Mouse (Mus musculus) embryonic fibroblast, embryonic 13.5 days (primary cell): Measurements from ENCODE around the gene Herc1. TPM values are rescaled to one million over a fixed set of nuclear protein-coding genes. Genes with fewer than 3 reads are reported as not detected.
A peak's percentile ranks its signal among the peaks of the same experiment; 100 is the strongest.

Experiments
- H3K27ac ChIP-seq: 2 replicates; pipeline ENCODE4 v1.5.1; 2012; ENCODE audit warnings: low read length, control low read depth, inconsistent platforms; ENCODE audit not compliant: insufficient read depth
- H3K4me1 ChIP-seq: 2 replicates; pipeline ENCODE4 v1.6.1; 2011; ENCODE audit warnings: low read length; ENCODE audit not compliant: control insufficient read depth, insufficient read depth
- H3K4me3 ChIP-seq: 2 replicates; pipeline ENCODE4 v1.5.1; 2011; ENCODE audit warnings: mild to moderate bottlenecking, control low read depth, low read length; ENCODE audit not compliant: insufficient read depth
- CTCF ChIP-seq: IDR thresholded peaks from 2 replicates; pipeline ENCODE4 v1.5.1; 2011; ENCODE audit warnings: mild to moderate bottlenecking, control low read depth, low read length, moderate library complexity, borderline replicate concordance; ENCODE audit not compliant: insufficient read depth
- POLR2A ChIP-seq: IDR thresholded peaks from 2 replicates; pipeline ENCODE4 v1.6.1; 2011; ENCODE audit warnings: low read depth, mild to moderate bottlenecking, control low read depth, low read length, moderate library complexity
- polyA plus RNA-seq: library from polyadenylated mRNA; stranded (reverse); fragments of >200 nt; gene quantifications from 2 replicates; pipeline ENCODE4 v1.2.4, GENCODE M21; 2011; ENCODE audit warnings: low read depth; ENCODE audit not compliant: missing spikeins, insufficient read length

Gene Herc1
- polyA plus RNA-seq, 1 experiment = 34.9 TPM

DNA sequence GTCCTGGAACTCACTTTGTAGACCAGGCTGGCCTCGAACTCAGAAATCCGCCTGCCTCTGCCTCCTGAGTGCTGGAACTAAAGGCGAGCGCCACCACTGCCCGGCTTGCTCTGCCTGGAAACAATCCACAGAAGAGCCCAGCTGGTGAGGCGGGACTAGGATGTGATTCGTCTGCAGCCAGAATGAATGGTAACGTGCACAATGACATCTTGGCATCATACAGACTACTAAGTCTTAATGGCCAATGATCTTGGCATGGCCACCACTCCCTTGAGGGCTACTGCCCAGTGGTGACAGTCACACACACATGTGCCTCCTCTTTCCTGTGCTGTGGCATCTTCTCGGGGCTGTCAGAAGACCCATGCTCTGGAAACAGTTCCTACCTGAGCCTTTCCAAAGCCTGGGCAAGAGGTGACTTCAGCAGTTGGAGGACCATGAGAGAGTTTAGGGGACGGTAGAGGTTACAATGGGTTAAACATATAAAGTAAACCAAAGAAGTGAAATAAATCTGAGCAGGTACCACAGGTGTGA is 165.5 kb downstream of the Herc1 start:
- H3K4me3 ChIP-seq = no peak overlapping the region
- TF ChIP-seq CTCF (no peak), POLR2A (no peak)

DNA sequence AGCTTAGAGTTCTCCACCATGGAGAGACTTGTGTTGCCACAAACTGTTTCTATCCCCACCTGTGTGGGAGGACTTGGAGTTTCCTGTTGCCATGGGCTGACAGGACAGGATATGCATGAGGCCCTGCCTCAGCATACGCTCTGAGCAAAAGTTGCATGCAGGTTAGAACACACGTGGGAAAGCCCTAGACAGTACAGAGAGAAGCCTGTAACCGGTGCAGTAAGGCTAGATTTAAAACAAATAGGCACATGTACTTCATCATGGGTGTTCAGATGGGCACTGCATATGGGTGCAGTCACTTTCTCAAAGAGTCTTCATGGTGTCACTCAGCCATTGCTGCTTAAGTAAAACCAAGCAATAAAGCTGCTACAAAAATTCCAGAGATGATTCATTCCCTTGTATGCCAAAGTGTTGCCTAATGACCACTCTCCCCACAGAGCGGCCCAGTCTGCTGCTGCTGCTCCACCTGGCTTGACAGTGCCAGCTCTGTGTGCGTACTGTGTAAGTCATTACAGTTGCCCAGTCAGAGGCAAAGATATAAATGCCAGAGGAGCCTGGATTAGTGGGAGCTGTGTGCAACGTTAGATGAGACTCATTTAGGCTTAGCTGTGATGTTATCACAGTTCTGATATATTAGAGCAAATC is 166.2 kb downstream of the Herc1 start:
- Histone ChIP-seq H3K4me1 (peaks cover 16% of the 10 kb centered on the region), H3K27ac (no peak overlapping the region), H3K4me3 (no peak overlapping the region)
- TF ChIP-seq CTCF (no peak), POLR2A (no peak)

More for the DNA sequence above, 165.5 kb downstream of the Herc1 start:
- H3K27ac ChIP-seq = no peak overlapping the region
- H3K4me1 ChIP-seq = peaks cover 16% of the 10 kb centered on the region

DNA sequence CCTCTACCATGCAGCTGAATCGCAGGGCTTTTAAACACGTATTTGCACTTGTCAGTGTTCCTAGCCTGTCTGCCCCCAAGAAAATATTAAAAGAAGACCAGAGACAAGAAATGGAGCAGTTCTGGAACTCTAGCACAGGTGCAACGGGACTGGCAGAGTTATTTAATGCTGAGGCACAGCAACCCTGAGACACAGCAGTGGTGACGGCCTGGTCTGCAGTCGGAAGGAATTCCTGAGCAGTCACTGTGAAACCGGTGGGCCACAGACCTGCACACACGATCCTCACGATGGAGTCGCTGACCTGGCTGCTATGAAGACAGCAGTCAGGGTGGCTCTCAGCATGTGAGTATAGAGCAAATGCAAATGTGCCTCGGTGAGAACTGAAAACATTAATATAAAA is 167.5 kb downstream of the Herc1 start:
- Histone ChIP-seq H3K4me1 (peaks cover 16% of the 10 kb centered on the region), H3K27ac (no peak overlapping the region), H3K4me3 (no peak overlapping the region)
- TF ChIP-seq CTCF (no peak), POLR2A (no peak)

DNA sequence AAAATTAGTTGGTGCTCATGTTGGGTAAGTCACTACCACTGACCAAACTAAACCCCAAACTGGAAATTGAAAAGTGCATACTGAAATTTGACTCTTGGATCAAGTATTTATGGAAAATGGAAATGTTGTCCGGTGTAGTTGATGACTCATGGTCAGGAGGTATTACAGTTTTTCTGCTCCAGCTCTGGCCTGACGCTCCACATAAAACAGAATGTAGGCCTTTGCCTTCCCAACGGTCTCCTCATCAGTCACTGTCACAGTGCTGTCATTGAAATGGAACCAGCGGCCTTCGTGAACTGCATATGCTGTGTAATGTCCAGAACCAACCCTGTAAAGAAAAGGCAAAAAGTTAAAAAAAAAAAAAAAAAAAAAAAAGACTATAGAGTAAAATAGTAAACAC is 168.0 kb downstream of the Herc1 start:
- no peak overlapping the region for H3K4me3 ChIP-seq

DNA sequence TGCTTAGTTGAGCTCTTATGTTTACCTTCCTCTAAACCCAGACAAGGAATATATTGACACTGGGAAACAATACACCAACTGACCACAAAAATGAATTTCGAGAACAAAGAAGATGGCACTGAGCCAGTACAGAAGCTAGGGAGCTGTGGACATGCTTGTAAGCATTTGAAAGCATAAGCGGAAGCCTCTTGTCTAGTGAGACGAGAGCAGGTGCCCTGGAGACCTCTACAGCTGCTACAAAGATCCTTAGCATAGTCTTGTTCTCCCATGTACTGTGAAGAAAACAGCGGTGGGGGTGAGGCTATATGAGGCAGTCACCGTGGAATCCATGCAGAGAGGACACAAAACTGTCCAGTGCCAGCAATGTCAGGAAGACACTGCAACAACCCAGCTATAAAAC is 168.7 kb downstream of the Herc1 start:
- no peak for TF ChIP-seq POLR2A
- TF ChIP-seq CTCF = no peak
- H3K27ac ChIP-seq = peak overlapping the region; percentile 70; the same call in 1 of the 2 replicates
- H3K4me1 ChIP-seq = peaks cover 16% of the 10 kb centered on the region
- H3K4me3 ChIP-seq = no peak overlapping the region

More for the DNA sequence above, 168.0 kb downstream of the Herc1 start:
- peak overlapping the region; percentile 70; the same call in 1 of the 2 replicates for H3K27ac ChIP-seq
- H3K4me1 ChIP-seq = peaks cover 16% of the 10 kb centered on the region
- TF ChIP-seq POLR2A (no peak), CTCF (no peak)

DNA sequence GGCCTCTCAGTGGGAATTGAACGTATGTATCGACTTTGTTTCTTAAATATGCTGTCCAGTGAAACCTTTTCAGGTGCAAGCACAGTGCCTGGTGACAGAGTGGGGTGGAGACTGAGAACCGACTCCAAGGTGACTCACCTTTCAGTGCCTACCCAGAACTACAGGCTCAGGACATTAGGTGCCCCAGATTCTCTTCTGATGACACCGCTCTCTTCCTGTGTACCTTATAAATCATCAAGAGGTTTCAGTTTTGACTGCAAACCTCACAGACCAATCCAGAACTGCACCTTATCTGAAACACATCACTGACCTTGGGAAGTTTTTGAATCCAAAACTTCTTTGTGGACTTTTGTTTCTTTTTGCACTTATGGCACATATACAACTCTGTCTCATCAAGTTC is 170.0 kb downstream of the Herc1 start:
- no peak for TF ChIP-seq POLR2A
- no peak for TF ChIP-seq CTCF
- H3K4me1 ChIP-seq = peaks cover 16% of the 10 kb centered on the region
- no peak overlapping the region for H3K4me3 ChIP-seq
- no peak overlapping the region for H3K27ac ChIP-seq

DNA sequence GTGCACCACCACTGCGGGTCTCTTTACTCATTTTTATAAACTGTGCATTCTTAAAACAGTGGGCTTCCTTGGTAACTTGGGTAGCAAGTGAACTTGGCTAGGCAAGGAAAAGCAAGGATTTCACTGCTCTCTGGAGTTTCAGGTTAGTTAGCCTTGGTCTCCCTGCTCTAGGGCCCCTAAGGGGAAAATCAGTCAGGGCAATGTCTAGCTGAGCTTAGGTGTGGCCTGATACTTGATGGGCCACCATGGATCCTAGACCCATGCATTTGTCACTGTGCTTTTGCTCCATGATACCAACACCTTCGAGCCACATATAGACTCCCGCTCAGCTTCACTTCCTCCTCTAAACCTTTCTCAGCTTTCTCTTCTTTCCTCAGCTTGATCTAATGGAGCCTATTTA is 171.3 kb downstream of the Herc1 start:
- Histone ChIP-seq H3K4me1 (peaks cover 11% of the 10 kb centered on the region), H3K4me3 (no peak overlapping the region), H3K27ac (no peak overlapping the region)
- TF ChIP-seq POLR2A (no peak), CTCF (no peak)

DNA sequence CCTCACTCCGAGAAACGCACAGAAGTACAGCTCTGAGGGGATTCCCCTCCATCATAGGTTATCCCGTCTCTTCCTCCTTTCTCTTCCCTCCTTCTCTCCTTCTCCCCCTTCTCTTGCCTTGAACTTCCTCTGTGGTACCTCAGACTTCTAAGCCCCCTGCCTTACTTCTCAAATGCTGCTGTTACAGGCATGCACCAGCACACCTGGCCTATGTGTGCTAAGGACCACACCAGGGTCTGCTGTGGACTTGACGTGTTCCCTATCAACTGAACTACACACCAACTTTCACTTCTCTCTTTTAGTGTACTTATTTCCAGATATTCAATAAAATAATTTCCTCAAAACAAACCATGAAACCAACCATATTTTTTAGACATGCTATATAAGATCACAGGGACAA is 192.5 kb downstream of the Herc1 start:
- no peak overlapping the region for H3K4me3 ChIP-seq
- H3K27ac ChIP-seq = no peak overlapping the region
- no peaks in the 10 kb centered on the region for H3K4me1 ChIP-seq
- TF ChIP-seq CTCF = no peak
- no peak for TF ChIP-seq POLR2A

Other genes starting within 250 kb of the Herc1 start
- 58.6 and 70.5 TPM in 2 replicates for gene Snx1, start 223.9 kb upstream of the Herc1 start, polyA plus RNA-seq
- gene Ciao2a, start 223.8 kb upstream of the Herc1 start, polyA plus RNA-seq = 46.9 and 48.2 TPM in 2 replicates
- 0.30 TPM in 1 of 2 replicates, not detected in the other for gene Dapk2, start 192.2 kb upstream of the Herc1 start, polyA plus RNA-seq
- 0.65 and 0.87 TPM in 2 replicates for gene Fbxl22, start 164.1 kb downstream of the Herc1 start, polyA plus RNA-seq
- 44.2 and 47.2 TPM in 2 replicates for gene Usp3, start 242.7 kb downstream of the Herc1 start, polyA plus RNA-seq